Mouse (Mus musculus) lung, adult 18-20 months (tissue): ENCODE results near the gene Mipep.

ENCODE experiments used
- DNase-seq, 2 experiments: peaks; one replicate each; pipeline ENCODE4 v3.0.0; 2022; ENCODE audit warnings: mixed read lengths in 2 of 2

Gene Mipep

GRCm38 (mm10) chr14:60805871-60806270 is 21.5 kb downstream of the Mipep start:
- DNase-seq, result no peak

DNA sequence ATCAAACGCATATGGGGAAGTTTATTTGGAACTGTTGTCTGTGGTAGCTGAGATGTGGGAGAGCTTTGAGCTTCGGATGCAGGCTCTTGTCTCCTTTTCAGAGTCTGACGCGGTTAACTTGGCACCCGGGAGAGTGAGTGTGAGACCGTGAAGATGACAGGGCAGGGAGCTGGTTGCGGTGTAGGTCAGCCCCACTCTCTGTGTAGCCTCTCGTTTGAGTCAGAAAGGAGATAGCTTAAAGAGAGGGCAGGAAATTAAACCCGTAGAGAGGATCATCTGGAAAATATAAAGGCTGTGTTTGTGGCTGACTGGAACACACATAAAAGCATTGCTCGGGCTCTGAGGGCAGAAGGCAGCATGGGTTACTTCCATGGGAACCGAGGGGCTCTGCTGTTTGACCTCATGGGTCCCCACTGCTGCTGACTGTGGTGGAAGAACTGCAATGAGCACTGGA is 22.5 kb downstream of the Mipep start:
- DNase-seq, result no peak

GRCm38 (mm10) chr14:60809881-60810280 is 25.5 kb downstream of the Mipep start:
- DNase-seq, result no peak

- no peak for DNase-seq
These were observed 27.2 kb downstream of the Mipep start for GRCm38 (mm10) chr14:60811547-60811946.

GRCm38 (mm10) chr14:60815098-60815497 is 30.7 kb downstream of the Mipep start:
- peak; percentile 59 to 70 for DNase-seq

DNA sequence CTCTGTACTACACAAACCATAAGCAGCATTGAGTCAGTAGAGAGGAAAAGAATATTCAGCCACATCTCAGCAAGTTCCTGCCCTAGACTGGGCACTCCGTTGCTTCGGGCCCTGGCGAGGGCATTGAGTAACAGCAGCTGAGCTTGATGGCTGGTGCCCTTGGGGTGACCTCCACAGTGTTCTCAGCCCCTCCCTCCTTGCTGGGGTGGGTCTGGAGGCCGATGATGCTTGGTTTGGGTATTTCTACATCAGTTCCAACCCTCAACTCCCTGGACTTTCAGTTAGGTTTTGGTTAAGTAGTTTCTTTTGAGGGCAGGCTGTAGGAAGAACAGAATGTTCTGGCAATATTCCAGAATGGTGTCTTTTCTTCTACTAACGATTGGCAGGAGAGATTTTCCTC is 33.7 kb downstream of the Mipep start:
- DNase-seq, result peak; percentile 16 to 57

DNA sequence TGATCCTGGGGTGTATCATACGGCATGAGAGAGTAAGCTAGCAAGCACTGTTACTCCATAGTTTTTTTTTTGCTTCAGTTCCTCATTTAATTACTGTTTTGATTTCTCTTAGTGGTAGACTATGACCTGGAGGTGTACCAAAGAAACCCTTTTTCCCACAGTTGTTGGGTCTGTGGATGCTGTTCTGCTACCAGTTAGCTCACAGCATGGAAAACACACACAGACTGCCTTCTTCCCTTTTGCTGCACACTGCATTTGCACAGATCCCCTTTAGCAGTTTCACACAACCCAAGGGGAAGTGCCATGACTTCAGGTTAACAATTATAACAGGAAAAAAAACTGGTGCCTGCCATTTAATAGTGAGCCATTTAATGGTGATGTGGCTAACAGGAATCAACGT is 45.7 kb downstream of the Mipep start:
- no peak for DNase-seq

GRCm38 (mm10) chr14:60836709-60837108 is 52.3 kb downstream of the Mipep start:
- DNase-seq, result no peak

GRCm38 (mm10) chr14:60839654-60840053 is 55.3 kb downstream of the Mipep start:
- no peak for DNase-seq

- no peak for DNase-seq
These were observed 57.7 kb downstream of the Mipep start for GRCm38 (mm10) chr14:60841977-60842659.

DNA sequence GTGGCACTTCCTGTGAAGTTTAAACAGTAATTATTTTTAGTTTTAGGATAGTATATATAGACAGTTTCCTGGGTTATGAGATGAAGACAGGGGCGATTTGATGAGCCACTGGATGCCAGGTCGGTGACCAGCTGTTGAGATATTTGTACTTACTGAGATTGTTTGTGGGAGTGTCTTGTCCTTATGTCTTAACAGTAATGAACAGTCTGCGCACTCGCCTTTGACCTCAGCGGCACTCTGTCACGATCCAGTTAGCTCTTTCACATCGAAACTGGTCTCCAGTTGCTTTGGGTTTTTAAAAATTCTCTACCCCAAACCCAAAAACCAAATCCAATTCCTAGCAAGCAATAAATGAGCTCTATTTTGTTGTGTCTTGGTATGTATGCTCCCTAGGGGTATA is 59.2 kb downstream of the Mipep start:
- DNase-seq, result peak in 1 of 2 experiments; percentile 36

DNA sequence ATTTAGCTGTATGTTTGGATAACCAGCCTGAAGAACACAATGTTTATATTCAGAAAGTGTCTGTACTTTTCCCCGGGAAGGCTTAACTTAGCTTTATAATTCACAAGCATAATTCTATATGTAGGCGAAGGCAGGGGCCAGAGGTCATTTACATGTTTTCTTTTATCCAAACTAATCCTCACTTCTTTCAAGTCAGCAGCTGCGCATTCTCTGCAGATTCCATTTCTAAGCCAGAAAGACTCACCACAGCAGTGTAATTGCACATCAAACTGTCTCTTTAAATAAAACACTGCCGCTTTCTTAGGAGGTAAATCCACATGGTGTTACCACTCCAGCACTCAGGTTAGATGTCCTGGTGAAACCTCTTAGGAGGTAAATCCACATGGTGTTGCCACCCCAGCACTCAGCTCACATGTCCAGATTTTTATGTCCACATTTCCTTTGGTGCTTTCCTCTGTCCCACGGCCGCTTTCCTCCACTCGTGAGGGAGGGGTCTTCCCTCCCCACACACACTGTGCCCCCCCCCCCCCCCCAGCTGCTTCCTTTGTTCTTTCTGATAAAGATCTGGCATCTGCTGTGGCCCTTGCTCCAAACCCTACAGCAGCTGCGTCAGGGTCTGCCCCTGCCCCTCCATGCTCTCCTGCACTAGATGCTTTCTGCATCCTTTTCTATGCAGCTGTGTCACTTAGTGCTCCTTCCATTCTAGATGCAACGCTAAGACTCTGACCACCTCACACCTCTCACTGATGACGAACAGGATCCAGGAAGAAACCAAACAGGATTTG is 61.1 kb downstream of the Mipep start:
- DNase-seq, result no peak

GRCm38 (mm10) chr14:60846174-60846573 is 61.8 kb downstream of the Mipep start:
- no peak for DNase-seq

DNA sequence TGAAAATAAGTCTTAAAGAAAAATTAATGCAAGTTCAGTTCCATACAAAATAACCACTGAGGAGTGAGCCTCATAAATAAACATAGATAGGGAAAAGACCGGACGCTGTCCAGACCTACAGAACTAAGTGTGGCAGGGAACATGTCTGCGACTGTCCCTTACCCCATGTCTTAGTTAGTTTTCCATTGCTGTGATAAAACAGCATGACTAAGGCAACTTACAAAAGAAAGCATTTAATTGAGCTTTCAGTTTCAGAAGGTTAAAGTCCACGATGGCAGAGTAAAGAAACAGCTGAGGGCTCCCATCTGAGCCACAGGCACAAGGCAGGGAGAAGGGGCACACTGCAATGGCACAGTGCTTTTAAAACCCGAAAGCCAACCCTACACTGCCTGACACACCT is 63.8 kb downstream of the Mipep start:
- DNase-seq, result no peak

DNA sequence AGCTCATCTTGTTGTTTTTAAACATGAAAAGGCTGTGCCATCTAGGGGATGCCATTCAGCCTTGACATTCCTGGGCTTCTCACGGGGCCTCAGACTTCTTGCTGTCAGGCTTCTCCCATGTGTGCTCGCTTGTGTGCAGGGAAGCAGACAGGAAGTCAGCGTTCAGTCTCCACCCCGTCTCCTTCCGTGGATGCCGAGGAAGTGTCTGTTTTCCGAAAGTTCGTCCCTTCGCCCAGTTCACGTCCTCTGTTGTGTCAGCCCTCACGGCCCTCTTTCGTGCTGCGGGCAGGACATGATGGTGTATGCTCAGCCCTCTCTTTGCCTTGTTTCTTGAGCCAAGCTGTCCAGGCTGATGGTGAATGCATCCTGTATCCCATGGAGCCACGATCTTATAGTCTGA is 65.7 kb downstream of the Mipep start:
- peak; percentile 18 to 54 for DNase-seq

- DNase-seq, result no peak
These were observed 67.3 kb downstream of the Mipep start for GRCm38 (mm10) chr14:60851632-60852031.

GRCm38 (mm10) chr14:60856199-60856912 is 72.0 kb downstream of the Mipep start:
- no peak for DNase-seq

DNA sequence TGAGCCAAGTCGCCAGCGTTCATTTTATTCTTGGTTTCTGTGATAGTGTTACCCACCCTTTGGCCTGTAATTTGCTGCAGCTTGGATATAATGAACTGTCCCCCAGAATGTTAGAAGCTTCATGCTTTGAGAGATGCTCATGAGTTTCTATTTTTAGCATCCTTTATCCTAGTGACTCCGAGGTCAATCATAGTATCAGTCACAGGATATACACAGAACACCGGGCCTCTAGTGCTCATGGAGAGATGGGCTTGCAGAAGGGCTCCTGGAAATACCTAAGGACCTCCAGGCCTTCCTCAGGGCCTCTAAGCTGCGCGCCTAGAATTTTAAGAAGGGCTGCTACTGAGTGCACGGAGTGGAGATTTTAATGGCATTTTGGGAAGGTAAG is 72.5 kb downstream of the Mipep start:
- no peak for DNase-seq

GRCm38 (mm10) chr14:60863396-60863795 is 79.0 kb downstream of the Mipep start:
- DNase-seq, result no peak

GRCm38 (mm10) chr14:60866399-60866798 is 82.0 kb downstream of the Mipep start:
- no peak for DNase-seq

- no peak for DNase-seq
These were observed 84.0 kb downstream of the Mipep start for GRCm38 (mm10) chr14:60868325-60868724.

- no peak for DNase-seq
These were observed 87.5 kb downstream of the Mipep start for GRCm38 (mm10) chr14:60871831-60872230.

GRCm38 (mm10) chr14:60882106-60882505 is 97.7 kb downstream of the Mipep start:
- no peak for DNase-seq

GRCm38 (mm10) chr14:60882681-60883080 is 98.3 kb downstream of the Mipep start:
- DNase-seq, result no peak
